Mouse (Mus musculus) embryonic fibroblast, embryonic 13.5 days (primary cell): ENCODE data around the gene Nrbp1. TPM values are rescaled to one million over a fixed set of nuclear protein-coding genes. Genes with fewer than 3 reads are reported as not detected.

Experiments
- H3K27ac ChIP-seq: 2 replicates; pipeline ENCODE4 v1.5.1; 2012; ENCODE audit warnings: low read length, control low read depth, inconsistent platforms; ENCODE audit not compliant: insufficient read depth
- H3K4me1 ChIP-seq: 2 replicates; pipeline ENCODE4 v1.6.1; 2011; ENCODE audit warnings: low read length; ENCODE audit not compliant: control insufficient read depth, insufficient read depth
- H3K4me3 ChIP-seq: 2 replicates; pipeline ENCODE4 v1.5.1; 2011; ENCODE audit warnings: mild to moderate bottlenecking, control low read depth, low read length; ENCODE audit not compliant: insufficient read depth
- CTCF ChIP-seq: IDR thresholded peaks from 2 replicates; pipeline ENCODE4 v1.5.1; 2011; ENCODE audit warnings: mild to moderate bottlenecking, control low read depth, low read length, moderate library complexity, borderline replicate concordance; ENCODE audit not compliant: insufficient read depth
- POLR2A ChIP-seq: IDR thresholded peaks from 2 replicates; pipeline ENCODE4 v1.6.1; 2011; ENCODE audit warnings: low read depth, mild to moderate bottlenecking, control low read depth, low read length, moderate library complexity
- polyA plus RNA-seq: library from polyadenylated mRNA; stranded (reverse); fragments of >200 nt; gene quantifications from 2 replicates; pipeline ENCODE4 v1.2.4, GENCODE M21; 2011; ENCODE audit warnings: low read depth; ENCODE audit not compliant: missing spikeins, insufficient read length

Gene Nrbp1
- 93.5 and 115 TPM in 2 replicates for polyA plus RNA-seq

DNA sequence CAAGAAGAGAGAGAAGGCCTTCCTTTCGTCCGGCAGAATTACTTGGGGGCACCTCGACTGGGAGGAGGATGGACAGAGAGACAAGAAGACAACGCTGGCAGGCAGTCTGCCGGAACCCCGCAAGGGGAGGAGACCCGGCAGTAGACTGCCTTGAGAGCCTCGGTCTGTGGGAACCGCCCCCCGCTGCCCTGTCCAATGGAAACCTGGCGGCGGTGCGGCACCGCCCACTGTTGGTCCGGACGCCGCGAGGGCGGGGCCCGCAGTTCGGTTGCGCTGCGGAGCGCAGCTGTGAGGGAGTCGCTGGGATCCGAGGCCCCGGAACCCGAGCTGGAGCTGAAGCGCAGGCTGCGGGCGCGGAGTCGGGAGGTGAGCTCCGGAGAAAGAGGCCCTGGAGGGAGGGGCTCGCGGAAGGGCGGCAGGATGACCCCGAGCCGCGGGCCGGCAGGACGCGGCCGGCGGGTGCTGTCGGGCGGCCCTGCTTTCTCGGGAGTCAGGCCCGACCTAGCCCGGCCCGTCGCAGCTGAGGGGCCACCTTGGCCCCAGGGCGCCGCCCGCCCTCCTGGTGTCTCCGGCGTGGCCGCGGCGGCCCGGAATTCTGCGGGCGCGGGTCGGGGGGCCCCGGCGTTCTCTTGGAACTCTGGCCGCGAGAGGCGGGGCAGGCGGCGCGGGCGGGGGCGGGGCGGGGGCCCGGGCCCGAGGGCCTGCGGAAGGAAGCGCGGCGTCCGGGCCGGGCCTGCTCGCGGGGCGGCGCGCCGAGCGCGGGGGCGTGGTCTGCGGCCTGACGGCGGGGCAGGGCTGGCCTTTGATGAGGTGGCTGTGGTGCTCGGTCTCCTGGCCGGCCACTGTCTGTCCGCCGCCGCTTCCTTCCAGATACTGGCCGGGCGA lies at the start of gene Nrbp1, which contains the start of gene Gm9970:
Gene Nrbp1, plus strand, starts transcription at position 228 of the 885 bp plus-strand sequence.
Gene Gm9970, minus strand, starts transcription at position 596 of the 885 bp plus-strand sequence.
- Histone ChIP-seq H3K27ac (peak within 1 kb of the TSS; percentile 92), H3K4me1 (no peaks in the 10 kb centered on the region), H3K4me3 (peak within 1 kb of the TSS; percentile 76)
- peak; percentile 92 for TF ChIP-seq POLR2A
- no peak for TF ChIP-seq CTCF

DNA sequence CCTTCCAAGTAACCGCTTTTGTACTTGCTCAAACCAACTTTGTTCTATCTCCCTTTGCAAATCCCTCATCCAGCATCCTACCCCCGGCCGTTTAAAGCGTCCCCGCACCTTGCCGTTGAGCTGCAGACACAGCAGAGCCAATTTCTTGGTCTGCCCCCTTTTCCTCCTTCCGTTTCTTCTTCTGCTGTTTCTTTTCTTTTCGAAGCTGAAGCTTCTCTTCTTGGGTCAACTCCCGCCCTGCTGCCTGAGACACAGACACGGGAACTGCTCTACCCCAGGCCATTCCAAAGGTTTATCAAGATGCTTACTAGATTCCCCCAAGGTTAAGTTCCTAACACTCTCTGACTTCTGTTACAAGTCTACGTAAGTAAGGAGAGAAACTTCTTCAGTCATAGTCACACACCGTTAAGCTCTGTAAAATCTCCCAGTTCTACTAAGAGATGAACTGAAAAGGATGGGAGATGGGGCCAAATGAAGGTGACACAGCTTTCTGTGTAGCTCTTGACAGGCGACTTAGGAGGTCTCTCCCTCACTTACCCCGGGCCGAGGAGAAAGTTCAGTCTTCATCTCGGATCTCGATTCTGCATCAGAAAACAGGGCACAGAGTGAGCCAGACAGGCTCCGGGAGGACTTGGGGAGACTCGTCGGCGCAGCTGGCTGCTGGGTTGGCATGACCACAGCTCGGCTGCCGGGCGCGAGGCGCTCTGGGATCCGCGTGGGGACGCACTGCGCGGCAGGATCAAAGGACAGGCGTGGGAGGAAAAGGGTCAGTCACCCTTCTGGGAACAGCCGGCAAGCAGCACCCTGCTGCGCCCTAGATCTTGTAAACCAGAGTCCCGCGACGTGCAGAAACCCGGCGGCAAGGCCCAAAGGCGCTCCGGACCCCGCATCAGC lies 48.4 kb upstream of the Nrbp1 start:
- peak overlapping the region; percentile 61 for H3K4me3 ChIP-seq
- H3K4me1 ChIP-seq, result no peaks in the 10 kb centered on the region
- TF ChIP-seq CTCF, result no peak
- no peak for TF ChIP-seq POLR2A
- H3K27ac ChIP-seq, result peak overlapping the region; percentile 12; the same call in 1 of the 2 replicates

DNA sequence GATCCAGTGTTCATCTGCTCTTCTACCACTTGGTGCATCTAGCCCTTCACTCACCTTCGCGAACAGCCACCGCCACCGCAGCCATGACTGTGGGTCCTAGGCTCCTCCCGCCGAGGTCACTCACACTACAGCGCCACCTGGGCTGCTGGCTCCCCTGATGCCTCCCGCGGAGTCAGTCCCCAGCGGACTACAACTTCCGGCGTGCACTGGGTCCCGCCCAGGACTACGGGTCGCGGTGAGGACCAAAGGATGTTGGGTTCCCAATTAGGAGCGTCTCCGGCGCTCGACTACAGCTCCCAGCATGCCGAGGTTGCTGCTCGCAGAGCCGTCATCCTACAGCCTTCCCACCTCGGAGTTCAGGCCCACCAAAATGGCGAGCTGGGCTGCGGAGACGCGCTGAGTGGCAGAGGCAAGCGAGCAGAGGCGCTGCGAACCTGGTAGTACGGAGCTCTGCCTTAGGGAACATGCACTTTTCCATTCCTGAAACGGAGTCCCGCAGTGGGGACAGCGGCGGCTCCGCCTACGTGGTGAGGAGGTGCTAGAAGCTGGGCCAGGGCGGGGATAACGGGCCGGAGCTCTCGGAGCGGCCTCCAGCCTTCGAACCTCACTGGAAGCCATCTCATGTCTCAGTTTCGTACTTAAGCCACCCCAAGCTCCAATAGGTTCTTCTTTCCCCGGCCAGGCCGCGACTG lies 47.6 kb upstream of the Nrbp1 start, which contains the start of the genes Snx17 and Eif2b4:
Gene Snx17, plus strand, starts transcription at position 289 of the 692 bp plus-strand sequence.
Gene Eif2b4, minus strand, starts transcription at position 492 of the 692 bp plus-strand sequence.
- Histone ChIP-seq H3K4me3 (peak within 1 kb of the TSS; percentile 68), H3K4me1 (no peaks in the 10 kb centered on the region), H3K27ac (peak within 1 kb of the TSS; percentile 49)
- peak; percentile 89 for TF ChIP-seq POLR2A
- TF ChIP-seq CTCF, result peak; percentile 83

DNA sequence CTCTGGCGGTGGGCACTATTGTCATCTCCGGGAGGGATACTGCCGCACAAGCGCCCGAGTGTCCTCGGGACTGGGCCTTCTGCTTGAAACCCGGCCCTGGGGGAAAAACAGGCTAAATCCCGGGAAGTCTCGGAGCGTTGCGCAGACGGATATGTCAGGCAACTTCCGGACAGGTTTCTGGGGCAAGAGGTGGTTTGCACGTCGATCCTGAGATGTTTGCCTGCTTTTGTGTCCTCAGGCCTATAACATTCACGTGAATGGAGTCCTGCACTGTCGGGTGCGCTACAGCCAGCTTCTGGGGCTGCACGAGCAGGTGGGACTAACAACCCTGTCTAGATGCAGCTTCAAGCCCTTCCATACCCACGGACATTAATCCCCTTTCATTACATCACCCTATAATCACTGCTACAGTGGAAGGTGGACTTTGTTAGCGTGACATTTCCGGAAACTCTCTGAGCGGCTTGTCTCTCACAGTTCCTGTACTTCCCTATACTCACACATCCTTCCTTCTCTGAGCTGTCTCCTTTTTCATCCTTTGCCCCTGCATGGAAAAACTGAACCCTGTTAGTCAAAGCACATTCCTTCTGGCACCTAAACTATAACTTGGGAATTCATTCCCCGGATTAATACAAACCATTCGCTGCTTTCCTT lies 46.9 kb upstream of the Nrbp1 start:
- TF ChIP-seq CTCF, result no peak
- TF ChIP-seq POLR2A, result no peak; the same call in 1 of the 2 replicates
- H3K4me3 ChIP-seq, result peak overlapping the region; percentile 68

DNA sequence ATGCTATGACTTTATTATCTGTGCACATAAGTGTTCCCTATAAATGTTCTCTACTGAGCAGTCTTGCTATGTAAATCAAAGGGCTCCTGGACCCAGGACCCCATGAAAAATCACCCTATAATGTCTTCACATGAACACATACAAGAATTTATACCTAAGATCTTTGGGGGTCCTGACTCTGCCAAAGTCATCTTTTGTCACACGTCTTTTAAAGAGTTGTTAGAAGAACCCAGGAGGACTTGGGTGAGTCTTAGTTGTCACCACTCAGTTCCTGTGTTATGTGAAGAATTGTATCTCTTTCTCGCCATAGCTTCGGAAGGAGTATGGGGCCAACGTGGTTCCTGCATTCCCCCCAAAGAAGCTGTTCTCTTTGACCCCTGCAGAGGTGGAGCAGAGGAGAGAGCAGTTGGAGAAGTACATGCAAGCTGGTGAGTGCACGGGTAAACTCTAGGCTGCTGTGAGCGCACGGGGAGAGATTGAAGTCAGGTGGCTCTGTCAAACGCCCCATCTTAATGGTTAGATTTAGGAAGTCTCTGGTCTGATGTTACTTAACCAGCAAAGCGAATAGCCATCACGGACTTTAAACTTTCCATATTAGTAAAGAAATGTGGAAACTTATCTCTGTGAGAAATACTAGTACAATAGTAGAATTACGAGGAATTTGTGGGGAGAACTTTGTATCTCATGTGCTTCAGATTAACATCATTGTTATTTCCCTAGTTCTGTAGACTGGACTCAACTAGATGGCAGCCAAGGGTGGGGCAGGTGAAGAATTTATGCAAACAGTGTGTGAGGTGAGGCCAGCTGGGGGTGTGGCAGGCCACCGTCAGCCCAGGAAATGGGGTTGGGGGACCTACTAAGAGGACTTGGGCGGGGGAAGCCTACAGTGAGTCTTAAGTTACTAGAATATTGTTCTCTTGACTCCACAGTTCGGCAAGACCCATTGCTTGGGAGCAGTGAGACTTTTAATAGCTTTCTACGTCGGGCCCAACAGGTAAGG lies 45.9 kb upstream of the Nrbp1 start:
- Histone ChIP-seq H3K4me1 (no peaks in the 10 kb centered on the region), H3K4me3 (peak overlapping the region; percentile 68; the same call in 1 of the 2 replicates), H3K27ac (no peak overlapping the region)
- no peak for TF ChIP-seq POLR2A

More for the DNA sequence above, 46.9 kb upstream of the Nrbp1 start:
- Histone ChIP-seq H3K27ac (peak overlapping the region; percentile 49), H3K4me1 (no peaks in the 10 kb centered on the region)

DNA sequence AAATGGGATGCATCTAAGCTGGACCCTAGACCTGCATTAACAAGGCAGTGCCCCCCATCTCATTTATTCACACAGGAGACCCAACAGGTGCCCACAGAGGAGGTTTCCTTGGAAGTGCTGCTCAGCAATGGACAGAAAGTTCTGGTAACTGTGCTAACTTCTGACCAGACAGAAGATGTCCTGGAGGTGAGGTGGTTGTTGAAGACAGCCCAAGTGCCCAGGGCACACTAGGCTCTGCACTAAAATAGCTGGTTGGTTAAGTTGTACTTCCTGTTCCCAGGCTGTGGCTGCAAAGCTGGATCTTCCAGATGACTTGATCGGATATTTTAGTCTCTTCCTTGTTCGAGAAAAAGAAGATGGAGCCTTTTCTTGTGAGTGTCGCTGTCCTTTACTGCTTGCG lies 45.0 kb upstream of the Nrbp1 start:
- no peak overlapping the region for H3K27ac ChIP-seq
- no peak overlapping the region for H3K4me3 ChIP-seq
- H3K4me1 ChIP-seq, result no peaks in the 10 kb centered on the region
- no peak for TF ChIP-seq POLR2A
- no peak for TF ChIP-seq CTCF

DNA sequence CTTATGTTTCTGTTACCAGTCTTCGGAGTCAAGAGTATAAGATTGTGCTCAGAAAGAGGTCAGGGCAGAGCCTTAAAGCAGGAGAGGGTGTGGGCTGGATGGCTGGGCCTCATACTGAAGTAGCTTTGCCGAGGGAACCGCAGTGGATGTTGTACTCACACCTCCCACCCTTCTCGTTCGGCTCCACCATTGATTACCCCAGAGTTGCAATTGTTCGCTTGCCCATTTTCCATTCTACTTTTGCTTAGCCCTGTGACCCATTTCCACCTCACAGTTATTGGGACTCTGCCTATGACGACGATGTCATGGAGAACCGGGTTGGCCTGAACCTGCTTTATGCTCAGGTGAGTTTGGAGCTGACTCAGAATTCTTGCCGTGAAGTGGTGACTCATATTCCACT lies 44.5 kb upstream of the Nrbp1 start:
- no peaks in the 10 kb centered on the region for H3K4me1 ChIP-seq
- TF ChIP-seq POLR2A (no peak), CTCF (no peak)

DNA sequence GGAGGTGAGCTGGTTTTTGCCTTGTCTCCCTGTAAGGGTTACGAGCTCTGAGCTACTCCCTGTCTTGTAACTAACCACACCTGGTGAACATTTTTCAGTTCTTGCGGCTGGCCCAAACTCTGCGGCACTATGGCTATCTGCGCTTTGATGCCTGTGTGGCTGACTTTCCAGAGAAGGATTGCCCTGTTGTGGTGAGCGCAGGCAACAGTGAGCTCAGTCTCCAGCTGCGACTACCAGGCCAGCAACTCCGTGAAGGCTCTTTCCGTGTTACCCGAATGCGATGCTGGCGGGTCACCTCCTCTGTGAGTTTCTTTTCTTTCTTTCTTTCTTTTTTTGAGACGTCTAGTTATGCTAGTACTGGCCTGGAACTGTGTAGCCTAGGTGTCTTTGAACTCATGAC lies 43.6 kb upstream of the Nrbp1 start:
- TF ChIP-seq POLR2A, result 0 out of 2 replicates have a peak, but pooled peaks have one; percentile 13
- no peak for TF ChIP-seq CTCF
- Histone ChIP-seq H3K27ac (no peak overlapping the region), H3K4me1 (no peaks in the 10 kb centered on the region), H3K4me3 (no peak overlapping the region)

More for the DNA sequence above, 44.5 kb upstream of the Nrbp1 start:
- H3K27ac ChIP-seq, result no peak overlapping the region
- H3K4me3 ChIP-seq, result no peak overlapping the region
